Mouse (Mus musculus) stomach, embryonic 16.5 days (tissue): ENCODE measurements at regions not wholly inside any gene's neighbourhood (a gene's known extent, or its start where the extent isn't known, plus 50 kb on each side); places are given as distances from the start of the nearest gene placed in this dataset.
A peak's percentile ranks its signal among the peaks of the same experiment; 100 is the strongest.

Source experiments
- ATAC-seq: fragments of 200-750 bp; cut with Nextera tagmentation; 2 replicates; pipeline ENCODE4 v1.8.0; 2017; ENCODE audit warnings: moderate number of reproducible peaks, moderate TSS enrichment; ENCODE audit not compliant: insufficient read depth, low FRiP score
- H3K27ac ChIP-seq: fragments of 300-500 bp; sonication (generic); 2 replicates; pipeline ENCODE4 v1.5.1; 2014; ENCODE audit warnings: low read length
- H3K27me3 ChIP-seq: fragments of 300-500 bp; sonication (generic); 2 replicates; pipeline ENCODE4 v1.6.1; 2014; ENCODE audit warnings: low read length, control low read depth, mixed read lengths; ENCODE audit not compliant: control insufficient read depth, insufficient read depth
- H3K36me3 ChIP-seq: fragments of 300-500 bp; sonication (generic); 2 replicates; pipeline ENCODE4 v1.6.1; 2014; ENCODE audit warnings: low read length; ENCODE audit not compliant: control insufficient read depth, insufficient read depth
- H3K4me1 ChIP-seq: fragments of 300-500 bp; sonication (generic); 2 replicates; pipeline ENCODE4 v1.6.1; 2014; ENCODE audit warnings: low read length, control low read depth, mixed read lengths; ENCODE audit not compliant: control insufficient read depth, insufficient read depth
- H3K4me2 ChIP-seq: fragments of 300-500 bp; sonication (generic); 2 replicates; pipeline ENCODE4 v1.6.1; 2014; ENCODE audit warnings: low read depth, low read length, mixed read lengths
- H3K4me3 ChIP-seq: fragments of 300-500 bp; sonication (generic); replicated peaks from 2 replicates; pipeline ENCODE4 v1.5.1; 2014; ENCODE audit warnings: mild to moderate bottlenecking, low read length
- H3K9ac ChIP-seq: fragments of 300-500 bp; sonication (generic); 2 replicates; pipeline ENCODE4 v1.6.1; 2014; ENCODE audit warnings: low read length
- H3K9me3 ChIP-seq: fragments of 300-500 bp; sonication (generic); replicated peaks from 2 replicates; pipeline ENCODE4 v1.6.1; 2016; ENCODE audit warnings: low read length, control low read depth; ENCODE audit not compliant: control insufficient read depth
- WGBS: fragments of 180-500 bp; shearing (Covaris S2); extraction: QIAGEN DNeasy Blood & Tissue Kit; methylation state at CpG from one replicate; pipeline ENCODE4 v1.1.7; 2014; 5-methylcytosine and 5-hydroxymethylcytosine counted together

DNA sequence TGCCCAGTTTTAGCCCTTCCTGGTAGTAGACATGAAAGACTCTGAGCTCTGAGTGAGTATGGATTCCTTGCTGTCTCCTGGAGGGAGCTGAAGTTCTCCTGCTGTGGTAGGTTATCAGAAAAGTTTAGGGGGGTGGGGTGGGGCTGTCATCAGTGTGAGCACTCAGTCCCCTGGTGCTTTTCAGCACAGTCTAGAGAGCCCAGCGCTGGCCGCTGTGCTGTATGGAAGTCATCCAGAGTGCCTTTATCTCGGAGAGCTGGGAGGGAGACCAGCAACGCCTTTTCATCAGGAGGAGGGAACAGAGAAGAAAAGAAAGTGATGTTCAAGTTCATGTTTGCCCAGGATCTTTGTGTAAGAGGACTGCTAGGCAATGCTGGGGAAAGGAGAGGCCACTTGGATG lies 163.6 kb downstream of the Cyp26b1 start:
- Histone ChIP-seq H3K36me3 (no peaks in the 10 kb centered on the region), H3K4me3 (no peak overlapping the region), H3K9ac (no peak overlapping the region), H3K4me1 (no peaks in the 10 kb centered on the region), H3K27ac (no peak overlapping the region), H3K9me3 (no peaks in the 10 kb centered on the region), H3K4me2 (no peak overlapping the region), H3K27me3 (no peaks in the 10 kb centered on the region; the same call in 1 of the 2 replicates)
- WGBS = 53% methylated on average over 4 of the region's 4 CpGs
- no peak for ATAC-seq

- no peak overlapping the region for H3K9ac ChIP-seq
- no peak for ATAC-seq
- no peaks in the 10 kb centered on the region for H3K9me3 ChIP-seq
- H3K4me1 ChIP-seq = no peaks in the 10 kb centered on the region
- no peak overlapping the region for H3K4me3 ChIP-seq
- H3K27me3 ChIP-seq = no peaks in the 10 kb centered on the region; the same call in 1 of the 2 replicates
- WGBS = 66% methylated on average over 8 of the region's 8 CpGs
- H3K27ac ChIP-seq = no peak overlapping the region
- no peaks in the 10 kb centered on the region for H3K36me3 ChIP-seq
- no peak overlapping the region for H3K4me2 ChIP-seq
Measured at GRCm38 (mm10) chr6:84429247-84429646, 164.5 kb downstream of the Cyp26b1 start.

DNA sequence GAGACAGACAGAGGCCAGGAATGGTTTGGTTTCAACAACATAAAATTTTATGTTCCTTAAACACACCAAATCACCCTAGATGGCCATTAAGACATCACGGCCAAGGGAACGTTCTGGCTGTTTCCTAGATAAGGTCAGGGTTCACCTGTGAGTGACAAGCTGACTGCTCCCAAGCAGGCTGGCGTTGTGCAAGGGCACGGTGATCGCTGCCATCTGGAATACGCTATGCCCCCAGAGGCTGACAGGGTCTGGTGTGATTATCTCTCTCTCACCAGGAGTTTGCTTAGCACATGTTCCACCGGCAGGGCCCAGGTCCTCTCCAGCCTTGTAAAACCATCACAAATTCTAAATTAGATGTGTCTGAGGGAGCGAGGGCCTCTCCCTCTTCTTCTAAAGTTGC lies 167.0 kb downstream of the Cyp26b1 start:
- no peaks in the 10 kb centered on the region for H3K4me1 ChIP-seq
- no peaks in the 10 kb centered on the region; the same call in 1 of the 2 replicates for H3K27me3 ChIP-seq
- no peak overlapping the region for H3K4me2 ChIP-seq
- H3K4me3 ChIP-seq = no peak overlapping the region
- no peaks in the 10 kb centered on the region for H3K9me3 ChIP-seq
- ATAC-seq = no peak
- WGBS = 77% methylated on average over 8 of the region's 8 CpGs
- no peaks in the 10 kb centered on the region for H3K36me3 ChIP-seq
- H3K27ac ChIP-seq = no peak overlapping the region
- H3K9ac ChIP-seq = no peak overlapping the region

GRCm38 (mm10) chr6:84425823-84426222 lies 167.9 kb downstream of the Cyp26b1 start:
- no peak overlapping the region for H3K9ac ChIP-seq
- H3K4me1 ChIP-seq = no peaks in the 10 kb centered on the region
- 38% methylated on average over 4 of the region's 4 CpGs for WGBS
- H3K27me3 ChIP-seq = no peaks in the 10 kb centered on the region; the same call in 1 of the 2 replicates
- peak; percentile 39; the same call in 1 of the 2 replicates for ATAC-seq
- no peak overlapping the region for H3K4me2 ChIP-seq
- H3K9me3 ChIP-seq = no peaks in the 10 kb centered on the region
- no peak overlapping the region for H3K4me3 ChIP-seq
- no peak overlapping the region for H3K27ac ChIP-seq
- no peaks in the 10 kb centered on the region for H3K36me3 ChIP-seq

GRCm38 (mm10) chr6:84422946-84423345 lies 170.8 kb downstream of the Cyp26b1 start:
- no peak overlapping the region for H3K4me3 ChIP-seq
- no peaks in the 10 kb centered on the region for H3K36me3 ChIP-seq
- no peak overlapping the region for H3K27ac ChIP-seq
- H3K27me3 ChIP-seq = no peaks in the 10 kb centered on the region; the same call in 1 of the 2 replicates
- no peaks in the 10 kb centered on the region for H3K4me1 ChIP-seq
- WGBS = 51% methylated on average over 3 of the region's 3 CpGs
- no peaks in the 10 kb centered on the region for H3K9me3 ChIP-seq
- no peak overlapping the region for H3K9ac ChIP-seq
- no peak for ATAC-seq
- no peak overlapping the region for H3K4me2 ChIP-seq

DNA sequence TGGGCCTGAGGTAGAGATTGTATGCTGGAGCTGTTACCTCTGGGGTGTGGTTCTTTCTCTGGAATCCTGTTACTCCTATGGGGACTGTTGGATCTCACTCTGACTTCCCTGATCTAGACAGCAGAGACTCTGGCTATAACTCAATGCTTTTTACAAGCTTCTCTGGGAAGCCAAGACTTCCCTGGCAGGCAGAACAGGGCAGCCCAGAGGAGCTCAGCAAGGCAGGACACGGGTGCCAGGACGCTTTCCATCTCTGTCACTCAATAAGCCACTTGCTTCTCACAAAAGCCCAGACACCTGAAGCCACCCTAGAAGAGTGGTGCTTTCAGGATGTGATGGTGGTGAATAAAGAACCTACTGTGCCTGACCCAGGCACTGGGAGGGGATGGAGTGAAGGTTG lies 174.0 kb downstream of the Cyp26b1 start:
- H3K4me1 ChIP-seq = no peaks in the 10 kb centered on the region
- WGBS = 79% methylated on average over 2 of the region's 2 CpGs
- no peaks in the 10 kb centered on the region; the same call in 1 of the 2 replicates for H3K27me3 ChIP-seq
- no peak overlapping the region for H3K9ac ChIP-seq
- H3K27ac ChIP-seq = no peak overlapping the region
- no peak for ATAC-seq
- no peaks in the 10 kb centered on the region for H3K36me3 ChIP-seq
- no peak overlapping the region for H3K4me3 ChIP-seq
- H3K4me2 ChIP-seq = no peak overlapping the region
- H3K9me3 ChIP-seq = no peaks in the 10 kb centered on the region

DNA sequence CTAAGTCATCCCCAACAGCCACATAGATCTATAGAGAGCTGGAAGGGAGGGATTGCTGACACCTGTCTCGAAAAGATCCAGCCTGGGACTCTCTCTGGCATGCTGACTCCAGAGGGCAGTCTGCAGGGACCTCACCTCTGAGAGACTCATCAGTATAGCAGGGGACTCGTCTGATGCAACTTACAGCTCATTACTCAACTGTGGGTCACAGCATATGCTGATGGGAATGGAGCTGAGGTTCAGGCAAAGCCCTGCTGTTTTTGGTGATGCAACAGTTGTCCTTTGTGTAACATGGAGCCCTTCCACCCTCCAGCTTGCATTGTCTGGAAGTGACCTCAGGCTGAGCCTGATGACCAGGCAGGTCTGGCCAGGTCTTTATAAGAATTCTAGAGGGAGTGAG lies 174.4 kb downstream of the Cyp26b1 start:
- Histone ChIP-seq H3K36me3 (no peaks in the 10 kb centered on the region), H3K9me3 (no peaks in the 10 kb centered on the region), H3K27ac (no peak overlapping the region), H3K4me1 (no peaks in the 10 kb centered on the region), H3K4me3 (no peak overlapping the region), H3K27me3 (no peaks in the 10 kb centered on the region; the same call in 1 of the 2 replicates), H3K4me2 (no peak overlapping the region), H3K9ac (no peak overlapping the region)
- 70% methylated on average over 2 of the region's 2 CpGs for WGBS
- ATAC-seq = no peak

- no peak overlapping the region for H3K9ac ChIP-seq
- no peak overlapping the region for H3K27ac ChIP-seq
- ATAC-seq = no peak
- WGBS = 45% methylated on average over 11 of the region's 11 CpGs
- no peaks in the 10 kb centered on the region for H3K36me3 ChIP-seq
- no peak overlapping the region for H3K4me3 ChIP-seq
- H3K4me1 ChIP-seq = no peaks in the 10 kb centered on the region
- H3K4me2 ChIP-seq = no peak overlapping the region
- H3K9me3 ChIP-seq = no peaks in the 10 kb centered on the region
- H3K27me3 ChIP-seq = no peaks in the 10 kb centered on the region; the same call in 1 of the 2 replicates
Measured at GRCm38 (mm10) chr6:84416992-84417636, 176.6 kb downstream of the Cyp26b1 start.

GRCm38 (mm10) chr6:84414400-84414799 lies 179.3 kb downstream of the Cyp26b1 start:
- ATAC-seq = no peak
- no peaks in the 10 kb centered on the region for H3K4me1 ChIP-seq
- no peak overlapping the region for H3K4me3 ChIP-seq
- no peaks in the 10 kb centered on the region; the same call in 1 of the 2 replicates for H3K27me3 ChIP-seq
- H3K4me2 ChIP-seq = no peak overlapping the region
- WGBS = 38% methylated on average over 5 of the region's 5 CpGs
- H3K9ac ChIP-seq = no peak overlapping the region
- H3K27ac ChIP-seq = no peak overlapping the region
- H3K36me3 ChIP-seq = no peaks in the 10 kb centered on the region
- no peaks in the 10 kb centered on the region for H3K9me3 ChIP-seq
